Mouse (Mus musculus) lung, postnatal 0 days (tissue): ENCODE results near the gene Cachd1.

ENCODE experiments used
- CTCF ChIP-seq: IDR thresholded peaks from 2 replicates; pipeline ENCODE4 v1.5.1; 2016; ENCODE audit warnings: antibody characterized with exemption, mild to moderate bottlenecking
- EP300 ChIP-seq: IDR thresholded peaks from 2 replicates; pipeline ENCODE4 v1.6.1; 2016; ENCODE audit warnings: antibody characterized with exemption, mild to moderate bottlenecking, control low read depth

DNA sequence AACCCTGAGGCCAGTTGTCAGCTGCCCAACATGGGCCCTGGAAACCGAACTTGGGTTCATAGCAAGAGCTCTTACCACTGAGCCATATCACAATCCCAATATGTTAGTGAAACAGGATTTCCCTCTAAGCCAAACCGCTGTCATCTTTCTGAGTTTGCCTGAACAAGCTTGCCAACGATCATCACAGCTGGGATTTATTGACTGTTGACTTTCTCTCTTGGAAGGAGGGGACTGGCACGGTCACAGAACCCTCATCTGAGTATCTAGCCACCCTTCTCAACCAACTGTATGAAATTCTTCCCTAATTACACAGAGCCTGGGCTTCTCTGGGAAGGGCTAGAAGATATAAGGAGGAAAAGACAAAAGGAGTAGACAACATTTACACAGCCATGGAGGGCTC, 270.1 kb downstream of the Cachd1 start:
- TF ChIP-seq CTCF = no peak
- no peak for TF ChIP-seq EP300
